22 mouse cellular contexts compared by ENCODE assay signal in genomic region chr3:54773613-54774012, GRCm38 (mm10). TPM values are rescaled to one million over a fixed set of nuclear protein-coding genes. Genes with fewer than 3 reads are reported as not detected.
DNase-seq lines count a peak whose midpoint lies in the region; ATAC-seq and TF ChIP-seq lines count a peak whose summit lies in the region.
"Had no signal": no experiment of that assay in that cellular context is flagged by ENCODE, and none has a peak within 500 bp of the region (broad histone marks: within the 10 kb centered on the region; RNA-seq: fewer than 3 reads in every experiment).

No protein-coding gene starts in this region.

- H3K27ac ChIP-seq in heart, adult 2 months: no peak overlapping the region
- no peak overlapping the region for H3K27ac ChIP-seq in liver, embryonic 14.5 days
- no peak overlapping the region for H3K27ac ChIP-seq in liver, embryonic 12.5 days
- H3K27ac ChIP-seq in ES-Bruce4 (ENCODE audit: insufficient read depth, low read length): no peak overlapping the region
- H3K27ac ChIP-seq: forebrain, embryonic 13.5 days; kidney, embryonic 15.5 days; midbrain, embryonic 12.5 days had no signal

- intact Hi-C loops in heart, adult 2 months (cut with DNase I): no loop called here
- intact Hi-C loops in heart, postnatal 36 days (cut with DNase I): no loop called here

- no peaks in the 10 kb centered on the region for H3K27me3 ChIP-seq in heart, adult 2 months (ENCODE audit: control insufficient read depth, insufficient read depth, low read length)
- no peaks in the 10 kb centered on the region for H3K27me3 ChIP-seq in liver, embryonic 14.5 days (ENCODE audit: control insufficient read depth, insufficient read depth, low read length)
- no peaks in the 10 kb centered on the region for H3K27me3 ChIP-seq in liver, embryonic 12.5 days (replicated peaks)
- no peaks in the 10 kb centered on the region for H3K27me3 ChIP-seq in ES-Bruce4 (ENCODE audit: control insufficient read depth, insufficient read depth, low read length, poor library complexity, severe bottlenecking)
- H3K27me3 ChIP-seq: forebrain, embryonic 13.5 days; kidney, embryonic 15.5 days; midbrain, embryonic 12.5 days had no signal

- H3K9ac ChIP-seq in heart, adult 2 months (ENCODE audit: low read depth, low read length): no peak overlapping the region
- H3K9ac ChIP-seq in liver, embryonic 14.5 days (replicated peaks): no peak overlapping the region
- H3K9ac ChIP-seq in liver, embryonic 12.5 days: no peak overlapping the region
- no peak overlapping the region for H3K9ac ChIP-seq in ES-Bruce4 (ENCODE audit: low read depth, poor library complexity, severe bottlenecking)
- H3K9ac ChIP-seq: forebrain, embryonic 13.5 days; kidney, embryonic 15.5 days; midbrain, embryonic 12.5 days had no signal

- no peak for TF ChIP-seq POLR2A in heart, adult 2 months (IDR thresholded peaks at IDR 0.05; ENCODE audit: insufficient read depth, low read depth, low read length)
- no peak for TF ChIP-seq POLR2A in ES-Bruce4 (IDR thresholded peaks at IDR 0.05; ENCODE audit: insufficient read depth, low read length)

- H3K4me2 ChIP-seq in liver, embryonic 14.5 days (ENCODE audit: low read depth): no peak overlapping the region
- H3K4me2 ChIP-seq in liver, embryonic 12.5 days: no peak overlapping the region
- H3K4me2 ChIP-seq: forebrain, embryonic 13.5 days; kidney, embryonic 15.5 days; midbrain, embryonic 12.5 days had no signal

- TF ChIP-seq EP300 in heart, adult 2 months (IDR thresholded peaks at IDR 0.05; ENCODE audit: insufficient read depth, low read depth, low read length): no peak
- no peak for TF ChIP-seq EP300 in liver, embryonic 14.5 days (IDR thresholded peaks at IDR 0.05; ENCODE audit: low read depth)
- TF ChIP-seq EP300 in ES-Bruce4 (IDR thresholded peaks at IDR 0.05; ENCODE audit: insufficient read depth, low read depth, low read length): no peak

- no peak overlapping the region for H3K4me3 ChIP-seq in heart, adult 2 months
- H3K4me3 ChIP-seq in liver, embryonic 14.5 days (ENCODE audit: insufficient read depth in 1 of 2, low read depth in 2 of 2, low read length in 2 of 2): no peak overlapping the region
- no peak overlapping the region for H3K4me3 ChIP-seq in liver, embryonic 12.5 days
- no peak overlapping the region for H3K4me3 ChIP-seq in ES-Bruce4 (ENCODE audit: low read depth, low read length)
- H3K4me3 ChIP-seq: forebrain, embryonic 13.5 days; kidney, embryonic 15.5 days; midbrain, embryonic 12.5 days; myocyte had no signal

- no peak for ATAC-seq in liver, embryonic 14.5 days (ENCODE audit: insufficient read depth)
- no peak for ATAC-seq in liver, embryonic 12.5 days
- ATAC-seq in erythroid progenitor cell, adult 5-6 weeks (replicated peaks; ENCODE audit: low FRiP score, poor library complexity, severe bottlenecking): no peak
- ATAC-seq: forebrain, embryonic 13.5 days had no signal

- H3K36me3 ChIP-seq in heart, adult 2 months (ENCODE audit: control insufficient read depth, insufficient read depth, low read length): no peaks in the 10 kb centered on the region
- H3K36me3 ChIP-seq in liver, embryonic 14.5 days (replicated peaks; ENCODE audit: control insufficient read depth, insufficient read depth, low read depth): no peaks in the 10 kb centered on the region
- no peaks in the 10 kb centered on the region for H3K36me3 ChIP-seq in liver, embryonic 12.5 days
- no peaks in the 10 kb centered on the region for H3K36me3 ChIP-seq in ES-Bruce4 (ENCODE audit: control insufficient read depth, insufficient read depth, low read length, poor library complexity, severe bottlenecking)
- H3K36me3 ChIP-seq: kidney, embryonic 15.5 days; midbrain, embryonic 12.5 days had no signal

- no peaks in the 10 kb centered on the region for H3K79me2 ChIP-seq in heart, adult 2 months (replicated peaks; ENCODE audit: control insufficient read depth, insufficient read depth, low read length)

- 85% methylated on average over 6 of the region's 6 CpGs for WGBS in heart, adult 2 months
- WGBS in liver, embryonic 14.5 days (ENCODE audit: insufficient replicate concordance): 70% methylated on average over 6 of the region's 6 CpGs
- WGBS in liver, embryonic 12.5 days (ENCODE audit: insufficient replicate concordance): 70% methylated on average over 6 of the region's 6 CpGs

- no peaks in the 10 kb centered on the region for H3K4me1 ChIP-seq in heart, adult 2 months (ENCODE audit: control insufficient read depth, insufficient read depth, low read length)
- no peaks in the 10 kb centered on the region for H3K4me1 ChIP-seq in liver, embryonic 14.5 days (replicated peaks; ENCODE audit: control insufficient read depth in 2 of 2, insufficient read depth in 2 of 2, low read length in 1 of 2)
- H3K4me1 ChIP-seq in liver, embryonic 12.5 days: no peaks in the 10 kb centered on the region
- H3K4me1 ChIP-seq in ES-Bruce4 (ENCODE audit: control insufficient read depth, insufficient read depth, low read length): no peaks in the 10 kb centered on the region
- H3K4me1 ChIP-seq: forebrain, embryonic 13.5 days had no signal

- no peak for DNase-seq in heart, adult 2 months
- DNase-seq in heart, postnatal 36 days: no peak
- DNase-seq in liver, embryonic 14.5 days (ENCODE audit: low read depth in 3 of 3, low spot score in 3 of 3): no peak
- DNase-seq in ZHBTc4 (ENCODE audit: low read depth, low spot score): peak; percentile 69
- DNase-seq in frontal cortex, postnatal 14 days (ENCODE audit: low spot score in 2 of 2): no peak
- DNase-seq: cerebellum, postnatal 25 days; lung, adult 18-20 months; lung, postnatal 4 days; right cerebral cortex, adult 18-20 months had no signal

- TF ChIP-seq CTCF in heart, adult 2 months (IDR thresholded peaks at IDR 0.05): peak; percentile 25; the same call in 1 of the 2 replicates
- TF ChIP-seq CTCF in liver, embryonic 14.5 days (IDR thresholded peaks at IDR 0.05; ENCODE audit: low read depth): peak; percentile 59
- peak; percentile 47 for TF ChIP-seq CTCF in ES-Bruce4 (IDR thresholded peaks at IDR 0.05; ENCODE audit: low read depth, low read length)

- H3K9me3 ChIP-seq in liver, embryonic 14.5 days (ENCODE audit: control insufficient read depth, low read length): peaks cover 2% of the 10 kb centered on the region
- no peaks in the 10 kb centered on the region; the same call in 1 of the 2 replicates for H3K9me3 ChIP-seq in liver, embryonic 12.5 days (replicated peaks)
- H3K9me3 ChIP-seq in ES-Bruce4 (replicated peaks; ENCODE audit: control insufficient read depth, insufficient read depth, low read length, poor library complexity, severe bottlenecking): 0 out of 2 replicates have a peak, but pooled peaks cover 4% of the 10 kb centered on the region
- H3K9me3 ChIP-seq: kidney, embryonic 15.5 days had no signal

RNA-seq across cellular contexts. Expression of gene Smad9, which starts 18.2 kb away (rescaled TPM):
- total RNA-seq in heart, adult 2 months (2021): 1 to 10 TPM; 1.6 to 3.5 TPM
- polyA plus RNA-seq in heart, adult 2 months (2012; rRNA removed): 1.0 and 1.5 TPM in 2 replicates
- total RNA-seq in heart, postnatal 36 days (2021): 1 to 10 TPM; 1.6 to 3.0 TPM
- polyA plus RNA-seq in liver, embryonic 14.5 days (2012; rRNA removed): 0.05 and 0.07 TPM in 2 replicates
- 0.04 TPM in 1 of 2 replicates, not detected in the other for polyA plus RNA-seq in liver, embryonic 14.5 days (2014; fragmentation: Nextera tagmentation; extraction: Ambion mirVana)
- polyA plus RNA-seq in liver, embryonic 12.5 days (2016; fragmentation: Nextera tagmentation; extraction: Ambion mirVana): 0.18 and 0.19 TPM in 2 replicates
- polyA plus RNA-seq in ES-Bruce4 (2011; ENCODE audit: insufficient read depth, insufficient read length, low read depth, missing spikeins): 0.17 TPM in 1 of 2 replicates, not detected in the other
- total RNA-seq in erythroid progenitor cell, adult 5-6 weeks (2015; ENCODE audit: low replicate concordance): not detected in 2 replicates
- total RNA-seq in erythroid progenitor cell, adult 5-6 weeks (2017; ENCODE audit: low replicate concordance): not detected in 2 replicates
- total RNA-seq: granulocyte monocyte progenitor cell, adult 5-6 weeks; hematopoietic stem cell, adult 5-6 weeks; neutrophil, adult 5-6 weeks had no signal

RNA-seq across cellular contexts. Expression of gene Rfxap, which starts 34.0 kb away (rescaled TPM):
- total RNA-seq in heart, adult 2 months (2021): 10 to 100 TPM; 20.5 to 22.3 TPM
- polyA plus RNA-seq in heart, adult 2 months (2012; rRNA removed): 8.9 and 11.0 TPM in 2 replicates
- total RNA-seq in heart, postnatal 36 days (2021): 10 to 100 TPM; 19.1 to 23.2 TPM
- polyA plus RNA-seq in liver, embryonic 14.5 days (2012; rRNA removed): 7.9 and 16.4 TPM in 2 replicates
- 15.2 and 17.3 TPM in 2 replicates for polyA plus RNA-seq in liver, embryonic 14.5 days (2014; fragmentation: Nextera tagmentation; extraction: Ambion mirVana)
- polyA plus RNA-seq in liver, embryonic 12.5 days (2016; fragmentation: Nextera tagmentation; extraction: Ambion mirVana): 38.7 and 39.3 TPM in 2 replicates
- polyA plus RNA-seq in ES-Bruce4 (2011; ENCODE audit: insufficient read depth, insufficient read length, low read depth, missing spikeins): 14.3 and 19.5 TPM in 2 replicates
- 3.8 and 51.9 TPM in 2 replicates for total RNA-seq in erythroid progenitor cell, adult 5-6 weeks (2015; ENCODE audit: low replicate concordance)
- total RNA-seq in erythroid progenitor cell, adult 5-6 weeks (2017; ENCODE audit: low replicate concordance): 19.3 and 48.1 TPM in 2 replicates

RNA-seq across cellular contexts. Expression of gene Alg5, which starts 38.3 kb away (rescaled TPM):
- 10 to 100 TPM in 1 of 2 experiments, 1 to 10 TPM in 1; 8.9 to 10.5 TPM for total RNA-seq in heart, adult 2 months (2021)
- 6.9 and 10.4 TPM in 2 replicates for polyA plus RNA-seq in heart, adult 2 months (2012; rRNA removed)
- total RNA-seq in heart, postnatal 36 days (2021): 10 to 100 TPM in 1 of 2 experiments, 1 to 10 TPM in 1; 9.9 to 11.5 TPM
- polyA plus RNA-seq in liver, embryonic 14.5 days (2012; rRNA removed): 8.2 and 12.2 TPM in 2 replicates
- polyA plus RNA-seq in liver, embryonic 14.5 days (2014; fragmentation: Nextera tagmentation; extraction: Ambion mirVana): 25.4 and 29.3 TPM in 2 replicates
- polyA plus RNA-seq in liver, embryonic 12.5 days (2016; fragmentation: Nextera tagmentation; extraction: Ambion mirVana): 31.2 and 33.7 TPM in 2 replicates
- polyA plus RNA-seq in ES-Bruce4 (2011; ENCODE audit: insufficient read depth, insufficient read length, low read depth, missing spikeins): 20.9 and 22.9 TPM in 2 replicates
- 10.5 and 30.6 TPM in 2 replicates for total RNA-seq in erythroid progenitor cell, adult 5-6 weeks (2015; ENCODE audit: low replicate concordance)
- 1.9 and 6.5 TPM in 2 replicates for total RNA-seq in erythroid progenitor cell, adult 5-6 weeks (2017; ENCODE audit: low replicate concordance)

RNA-seq across cellular contexts. Expression of gene Exosc8, which starts 38.4 kb away (rescaled TPM):
- 10 to 100 TPM; 19.0 to 19.7 TPM for total RNA-seq in heart, adult 2 months (2021)
- 10.7 and 19.9 TPM in 2 replicates for polyA plus RNA-seq in heart, adult 2 months (2012; rRNA removed)
- 10 to 100 TPM; 19.0 to 22.1 TPM for total RNA-seq in heart, postnatal 36 days (2021)
- 45.6 and 64.1 TPM in 2 replicates for polyA plus RNA-seq in liver, embryonic 14.5 days (2012; rRNA removed)
- 84.5 and 89.8 TPM in 2 replicates for polyA plus RNA-seq in liver, embryonic 14.5 days (2014; fragmentation: Nextera tagmentation; extraction: Ambion mirVana)
- 124 and 125 TPM in 2 replicates for polyA plus RNA-seq in liver, embryonic 12.5 days (2016; fragmentation: Nextera tagmentation; extraction: Ambion mirVana)
- 200 and 214 TPM in 2 replicates for polyA plus RNA-seq in ES-Bruce4 (2011; ENCODE audit: insufficient read depth, insufficient read length, low read depth, missing spikeins)
- 91.4 and 111 TPM in 2 replicates for total RNA-seq in erythroid progenitor cell, adult 5-6 weeks (2015; ENCODE audit: low replicate concordance)
- total RNA-seq in erythroid progenitor cell, adult 5-6 weeks (2017; ENCODE audit: low replicate concordance): 75.7 and 94.0 TPM in 2 replicates

RNA-seq across cellular contexts. Expression of gene Gm21958, which starts 59.5 kb away (rescaled TPM):
- not detected for total RNA-seq in heart, adult 2 months (2021)
- polyA plus RNA-seq in heart, adult 2 months (2012; rRNA removed): not detected in 2 replicates
- total RNA-seq in heart, postnatal 36 days (2021): not detected
- not detected in 2 replicates for polyA plus RNA-seq in liver, embryonic 14.5 days (2012; rRNA removed)
- not detected in 2 replicates for polyA plus RNA-seq in liver, embryonic 14.5 days (2014; fragmentation: Nextera tagmentation; extraction: Ambion mirVana)
- polyA plus RNA-seq in liver, embryonic 12.5 days (2016; fragmentation: Nextera tagmentation; extraction: Ambion mirVana): not detected in 2 replicates
- not detected in 2 replicates for polyA plus RNA-seq in ES-Bruce4 (2011; ENCODE audit: insufficient read depth, insufficient read length, low read depth, missing spikeins)
- not detected in 2 replicates for total RNA-seq in erythroid progenitor cell, adult 5-6 weeks (2015; ENCODE audit: low replicate concordance)
- total RNA-seq in erythroid progenitor cell, adult 5-6 weeks (2017; ENCODE audit: low replicate concordance): not detected in 2 replicates
- total RNA-seq: granulocyte monocyte progenitor cell, adult 5-6 weeks; hematopoietic stem cell, adult 5-6 weeks; layer of hippocampus, adult 18-20 months; left cerebral cortex, adult 18-20 months; neutrophil, adult 5-6 weeks had no signal
- polyA plus RNA-seq: C2C12; forebrain, embryonic 13.5 days; myocyte had no signal
